Mouse (Mus musculus): ENCODE data around the gene Lrrc55. TPM values are rescaled to one million over a fixed set of nuclear protein-coding genes. Genes with fewer than 3 reads are reported as not detected.

The Lrrc55 gene
- total and polyA plus RNA-seq, 3 experiments: 0.81 to 1.6 (median 1.3) TPM

DNA sequence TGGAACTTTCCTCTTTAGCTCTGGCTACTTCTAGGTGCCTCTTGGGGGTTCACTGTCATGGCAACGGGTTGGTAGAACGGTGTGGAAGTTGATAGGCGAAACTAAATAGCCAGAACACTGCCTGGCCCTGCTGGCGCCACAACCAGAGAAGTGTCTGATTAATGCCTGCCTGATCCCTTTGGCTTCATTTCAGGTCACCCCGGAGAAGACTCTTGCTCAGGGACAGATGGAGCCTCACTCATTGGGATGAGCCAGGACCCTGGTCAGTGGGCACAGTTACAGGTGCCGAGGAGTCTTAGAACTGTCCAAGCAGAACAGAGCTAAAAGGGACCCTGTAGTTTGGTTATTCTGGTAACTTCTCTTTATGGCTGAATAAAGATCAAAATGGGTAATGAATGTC, 23.5 kb downstream of the Lrrc55 start:
- TF ChIP-seq POLR2A (IDR thresholded peaks at IDR 0.05; ENCODE audit: insufficient read depth, low read depth, low read length) (no peak), CTCF (IDR thresholded peaks at IDR 0.05) (no peak), EP300 (IDR thresholded peaks at IDR 0.05; ENCODE audit: insufficient read depth, low read depth, low read length) (no peak)
- Histone ChIP-seq H3K36me3 (ENCODE audit: control insufficient read depth, insufficient read depth, low read length) (peaks cover 16% of the 10 kb centered on the region), H3K27me3 (ENCODE audit: control insufficient read depth, insufficient read depth, low read length) (no peaks in the 10 kb centered on the region), H3K79me2 (replicated peaks; ENCODE audit: control insufficient read depth, insufficient read depth, low read length) (no peaks in the 10 kb centered on the region), H3K4me3 (no peak overlapping the region), H3K4me1 (ENCODE audit: control insufficient read depth, insufficient read depth, low read length) (peaks cover 14% of the 10 kb centered on the region), H3K9ac (ENCODE audit: low read depth, low read length) (no peak overlapping the region), H3K27ac (peak overlapping the region; percentile 62)
- WGBS: 83% methylated on average over 6 of the region's 6 CpGs
- intact Hi-C loops (cut with DNase I): no loop called here
- no peak for DNase-seq

DNA sequence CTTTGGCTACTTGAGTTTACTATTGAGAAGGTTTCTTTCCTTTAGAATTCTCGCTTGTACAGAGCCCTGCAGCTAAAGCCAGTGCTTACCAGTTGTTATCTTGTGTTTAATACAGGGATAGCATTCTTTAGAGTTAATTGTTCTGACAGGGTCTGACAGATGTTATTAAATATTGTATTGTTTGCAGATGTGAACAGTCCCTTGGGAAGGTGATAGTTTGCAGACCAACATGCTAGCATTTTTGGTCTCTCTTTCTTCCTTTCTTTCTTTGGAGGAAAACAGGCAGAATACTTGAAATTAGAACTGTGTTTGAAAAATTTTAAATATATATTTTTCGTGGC, 24.3 kb downstream of the Lrrc55 start:
- peak overlapping the region; percentile 62 for H3K27ac ChIP-seq
- 28% methylated on average over 2 of the region's 2 CpGs for WGBS
- no peaks in the 10 kb centered on the region for H3K27me3 ChIP-seq (ENCODE audit: control insufficient read depth, insufficient read depth, low read length)
- no peak for DNase-seq
- intact Hi-C loops (cut with DNase I): no loop called here
- H3K36me3 ChIP-seq (ENCODE audit: control insufficient read depth, insufficient read depth, low read length): peaks cover 13% of the 10 kb centered on the region
- TF ChIP-seq EP300 (IDR thresholded peaks at IDR 0.05; ENCODE audit: insufficient read depth, low read depth, low read length) (no peak), POLR2A (IDR thresholded peaks at IDR 0.05; ENCODE audit: insufficient read depth, low read depth, low read length) (no peak), CTCF (IDR thresholded peaks at IDR 0.05) (no peak)
- no peak overlapping the region for H3K9ac ChIP-seq (ENCODE audit: low read depth, low read length)
- peaks cover 18% of the 10 kb centered on the region for H3K4me1 ChIP-seq (ENCODE audit: control insufficient read depth, insufficient read depth, low read length)
- no peak overlapping the region for H3K4me3 ChIP-seq
- H3K79me2 ChIP-seq (replicated peaks; ENCODE audit: control insufficient read depth, insufficient read depth, low read length): no peaks in the 10 kb centered on the region

DNA sequence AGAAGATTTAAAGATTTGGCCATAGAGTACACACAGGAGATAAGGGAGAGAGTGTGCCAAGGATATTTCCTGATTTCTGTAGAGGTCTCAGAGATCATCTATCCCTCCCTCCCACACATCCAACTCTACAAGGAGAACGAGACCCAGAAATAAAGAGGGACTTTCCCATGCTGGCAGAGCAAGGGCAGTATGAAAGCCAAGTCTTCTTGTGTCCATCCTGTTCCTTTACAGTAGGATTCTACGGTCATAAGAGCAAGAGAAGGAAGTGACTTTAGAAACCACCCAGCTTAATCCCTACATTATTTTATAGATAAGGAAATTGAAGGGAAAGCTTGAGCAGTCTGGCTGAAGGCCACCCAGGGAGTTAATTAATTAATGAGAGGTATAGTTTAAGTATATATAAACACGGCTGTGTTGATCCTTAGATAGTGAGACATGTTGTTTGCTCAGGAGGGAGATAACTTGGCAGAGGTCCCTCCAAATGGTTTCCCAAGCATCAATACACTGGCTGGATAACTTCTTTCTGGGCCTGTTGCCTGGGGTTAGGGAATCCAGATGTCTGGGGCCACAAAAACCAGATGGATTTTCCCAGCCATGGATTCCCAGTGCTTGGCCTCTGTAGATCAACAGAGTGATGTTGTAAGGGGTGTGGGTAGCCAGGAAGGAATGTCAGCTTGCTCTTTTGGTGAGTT, 24.8 kb downstream of the Lrrc55 start:
- Histone ChIP-seq H3K36me3 (ENCODE audit: control insufficient read depth, insufficient read depth, low read length) (peaks cover 13% of the 10 kb centered on the region), H3K9ac (ENCODE audit: low read depth, low read length) (no peak overlapping the region), H3K27ac (peak overlapping the region; percentile 62), H3K79me2 (replicated peaks; ENCODE audit: control insufficient read depth, insufficient read depth, low read length) (no peaks in the 10 kb centered on the region), H3K27me3 (ENCODE audit: control insufficient read depth, insufficient read depth, low read length) (no peaks in the 10 kb centered on the region), H3K4me1 (ENCODE audit: control insufficient read depth, insufficient read depth, low read length) (peaks cover 19% of the 10 kb centered on the region), H3K4me3 (no peak overlapping the region)
- TF ChIP-seq POLR2A (IDR thresholded peaks at IDR 0.05; ENCODE audit: insufficient read depth, low read depth, low read length) (no peak), EP300 (IDR thresholded peaks at IDR 0.05; ENCODE audit: insufficient read depth, low read depth, low read length) (0 out of 2 replicates have a peak, but pooled peaks have one; percentile 50), CTCF (IDR thresholded peaks at IDR 0.05) (no peak)
- peak; percentile 56 to 79 for DNase-seq
- 7% methylated on average over 3 of the region's 3 CpGs for WGBS
- intact Hi-C loops (cut with DNase I): no loop called here

DNA sequence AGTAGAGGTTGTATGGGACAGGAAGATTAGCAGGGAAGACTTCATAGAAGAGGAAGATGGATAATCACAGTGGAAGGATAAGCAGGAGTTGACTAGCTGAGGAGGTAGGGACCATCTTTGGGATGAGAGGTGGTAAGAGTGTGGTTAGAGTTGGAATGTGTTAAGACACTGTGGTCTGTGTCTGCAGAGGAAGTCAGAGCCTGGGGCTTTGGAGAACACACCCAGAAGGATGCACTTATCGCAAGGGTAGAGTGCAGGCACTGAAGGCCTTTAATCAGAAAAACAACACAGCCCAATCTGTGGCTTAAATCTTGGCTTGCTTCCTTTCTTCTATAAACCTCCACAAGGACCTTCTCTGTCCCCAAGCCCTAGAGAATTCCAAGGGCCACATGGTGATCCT, 28.7 kb downstream of the Lrrc55 start:
- DNase-seq: no peak
- Histone ChIP-seq H3K36me3 (ENCODE audit: control insufficient read depth, insufficient read depth, low read length) (peaks cover 13% of the 10 kb centered on the region), H3K27ac (peak overlapping the region; percentile 45), H3K27me3 (ENCODE audit: control insufficient read depth, insufficient read depth, low read length) (no peaks in the 10 kb centered on the region), H3K4me1 (ENCODE audit: control insufficient read depth, insufficient read depth, low read length) (peaks cover 16% of the 10 kb centered on the region), H3K4me3 (no peak overlapping the region), H3K79me2 (replicated peaks; ENCODE audit: control insufficient read depth, insufficient read depth, low read length) (no peaks in the 10 kb centered on the region), H3K9ac (ENCODE audit: low read depth, low read length) (no peak overlapping the region)
- intact Hi-C loops (cut with DNase I): no loop called here
- WGBS: 36% methylated on average over 1 of the region's 1 CpGs
- TF ChIP-seq EP300 (IDR thresholded peaks at IDR 0.05; ENCODE audit: insufficient read depth, low read depth, low read length) (no peak), CTCF (IDR thresholded peaks at IDR 0.05) (no peak), POLR2A (IDR thresholded peaks at IDR 0.05; ENCODE audit: insufficient read depth, low read depth, low read length) (no peak)

DNA sequence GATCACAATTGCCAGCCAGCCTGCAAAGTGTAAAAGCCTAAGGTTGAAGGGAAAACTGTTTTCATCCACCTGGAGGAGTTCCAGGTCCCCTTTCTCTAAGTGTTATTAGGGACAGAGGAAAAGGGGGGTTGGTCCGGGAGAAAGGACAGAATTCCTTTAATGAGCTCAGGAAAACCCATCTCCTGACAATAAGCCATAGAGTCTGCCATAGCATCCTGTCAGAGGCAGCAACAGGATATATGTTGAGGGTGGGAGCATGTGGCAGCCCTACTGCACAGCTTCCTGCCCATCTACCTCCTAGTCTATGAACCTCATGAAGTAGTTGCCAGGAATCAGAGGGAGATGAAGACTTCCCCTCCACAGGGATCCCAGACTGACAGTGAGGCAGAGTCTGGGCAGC, 29.4 kb downstream of the Lrrc55 start:
- peak overlapping the region; percentile 45 for H3K27ac ChIP-seq
- no peak for DNase-seq

DNA sequence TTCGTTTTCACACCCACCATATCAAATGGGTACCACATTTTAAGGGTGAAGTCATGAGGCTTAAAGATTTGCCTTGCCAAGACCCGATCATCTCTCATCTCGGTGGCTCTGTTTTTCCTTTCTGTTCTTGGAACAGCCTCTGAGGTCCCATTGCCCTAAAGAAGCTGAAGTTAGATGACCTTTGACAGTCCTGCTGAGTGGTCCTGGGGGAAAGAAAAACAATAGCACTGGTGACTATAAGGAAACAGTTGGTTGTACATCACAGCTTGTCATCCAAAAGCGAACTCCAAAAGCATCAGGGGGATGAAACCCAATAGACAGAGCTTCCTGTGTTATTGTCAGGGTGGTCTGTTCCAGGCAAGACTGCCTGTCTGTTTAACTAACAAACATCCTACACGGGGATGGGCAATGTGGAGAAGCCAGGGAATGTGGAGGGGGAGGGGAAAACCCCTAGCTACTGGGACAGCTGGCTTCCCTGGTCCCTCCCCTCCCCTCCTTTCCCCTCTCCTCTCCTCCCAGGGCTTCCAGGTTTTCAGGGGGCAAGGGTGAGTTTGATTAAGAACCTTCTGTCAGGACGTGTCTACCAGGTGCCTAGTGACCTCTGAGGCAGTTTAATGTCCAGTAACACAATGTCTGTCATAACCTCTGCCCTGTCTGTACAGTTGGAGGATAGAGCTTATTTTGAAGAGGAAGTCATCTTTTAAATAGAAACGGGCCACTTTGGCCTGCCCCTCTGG, 33.5 kb downstream of the Lrrc55 start:
- Histone ChIP-seq H3K4me3 (no peak overlapping the region), H3K27ac (peak overlapping the region; percentile 36), H3K9ac (ENCODE audit: low read depth, low read length) (no peak overlapping the region), H3K79me2 (replicated peaks; ENCODE audit: control insufficient read depth, insufficient read depth, low read length) (no peaks in the 10 kb centered on the region), H3K27me3 (ENCODE audit: control insufficient read depth, insufficient read depth, low read length) (no peaks in the 10 kb centered on the region), H3K36me3 (ENCODE audit: control insufficient read depth, insufficient read depth, low read length) (no peaks in the 10 kb centered on the region), H3K4me1 (ENCODE audit: control insufficient read depth, insufficient read depth, low read length) (peaks cover 9% of the 10 kb centered on the region; the same call in 1 of the 2 replicates)
- DNase-seq: no peak
- WGBS: 22% methylated on average over 7 of the region's 7 CpGs
- intact Hi-C loops (cut with DNase I): no loop called here
- no peak for TF ChIP-seq POLR2A (IDR thresholded peaks at IDR 0.05; ENCODE audit: insufficient read depth, low read depth, low read length)
- TF ChIP-seq CTCF (IDR thresholded peaks at IDR 0.05): no peak
- TF ChIP-seq EP300 (IDR thresholded peaks at IDR 0.05; ENCODE audit: insufficient read depth, low read depth, low read length): no peak

More for the DNA sequence above, 29.4 kb downstream of the Lrrc55 start:
- Histone ChIP-seq H3K27me3 (ENCODE audit: control insufficient read depth, insufficient read depth, low read length) (no peaks in the 10 kb centered on the region), H3K9ac (ENCODE audit: low read depth, low read length) (no peak overlapping the region), H3K79me2 (replicated peaks; ENCODE audit: control insufficient read depth, insufficient read depth, low read length) (no peaks in the 10 kb centered on the region), H3K4me1 (ENCODE audit: control insufficient read depth, insufficient read depth, low read length) (peaks cover 13% of the 10 kb centered on the region), H3K36me3 (ENCODE audit: control insufficient read depth, insufficient read depth, low read length) (peaks cover 6% of the 10 kb centered on the region), H3K4me3 (no peak overlapping the region)
- TF ChIP-seq CTCF (IDR thresholded peaks at IDR 0.05): no peak
- TF ChIP-seq EP300 (IDR thresholded peaks at IDR 0.05; ENCODE audit: insufficient read depth, low read depth, low read length): no peak
- no peak for TF ChIP-seq POLR2A (IDR thresholded peaks at IDR 0.05; ENCODE audit: insufficient read depth, low read depth, low read length)
- WGBS: 33% methylated on average over 1 of the region's 1 CpGs
- intact Hi-C loops (cut with DNase I): loop anchor here (2.0 kb wide), 1 partner anchor 27 kb away; no protein-coding TSS in a partner anchor
